ENCODE assay signal across 14 mouse cellular contexts in the genomic region with DNA sequence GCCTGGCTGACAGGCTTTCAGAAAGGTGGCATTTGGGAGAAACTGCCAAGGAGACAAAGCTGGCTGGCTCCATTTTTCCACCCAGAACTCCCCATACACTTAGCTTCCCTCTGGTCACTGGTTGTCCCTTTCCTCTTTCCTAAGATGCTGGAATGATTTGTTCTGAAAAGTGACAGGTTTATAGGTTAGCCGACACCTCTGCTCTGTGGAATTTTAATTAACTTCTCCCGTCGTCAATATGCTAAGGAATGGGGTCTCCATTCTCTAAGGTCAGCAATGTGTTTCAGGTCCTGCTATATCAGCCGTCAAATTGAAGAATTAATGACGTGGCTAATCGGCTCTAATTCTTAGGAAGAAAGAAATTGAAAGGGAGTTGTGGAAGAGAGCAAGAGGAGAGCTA.
"Had no signal": no experiment of that assay in that cellular context is flagged by ENCODE, and none has a peak within 500 bp of the region (broad histone marks: within the 10 kb centered on the region; RNA-seq: fewer than 3 reads in every experiment).

No protein-coding gene starts in this region.

- H3K27me3 ChIP-seq: intestine, embryonic 15.5 days; liver, embryonic 13.5 days had no signal

- H3K4me2 ChIP-seq: intestine, embryonic 15.5 days; liver, embryonic 13.5 days; midbrain, embryonic 12.5 days; midbrain, embryonic 15.5 days had no signal

- H3K9me3 ChIP-seq: intestine, embryonic 15.5 days; liver, embryonic 13.5 days; midbrain, embryonic 12.5 days; midbrain, embryonic 15.5 days had no signal

- H3K4me1 ChIP-seq: intestine, embryonic 15.5 days; midbrain, embryonic 12.5 days; midbrain, embryonic 15.5 days had no signal

- H3K36me3 ChIP-seq: intestine, embryonic 15.5 days had no signal

- H3K4me3 ChIP-seq: intestine, embryonic 15.5 days; layer of hippocampus, adult 2 months; liver, embryonic 13.5 days; midbrain, embryonic 12.5 days; midbrain, embryonic 15.5 days had no signal

- H3K9ac ChIP-seq: intestine, embryonic 15.5 days; liver, embryonic 13.5 days; midbrain, embryonic 12.5 days; midbrain, embryonic 15.5 days had no signal

- ATAC-seq: intestine, embryonic 15.5 days; midbrain, embryonic 15.5 days had no signal

- DNase-seq: kidney, adult 2 months; kidney, postnatal 14 days; layer of hippocampus, adult 9-11 months; liver, embryonic 13.5 days; lung, adult 2 months; lung, postnatal 4 days; right cerebral cortex, adult 18-20 months; right cerebral cortex, postnatal 14 days; right cerebral cortex, postnatal 4 days had no signal

- H3K27ac ChIP-seq: intestine, embryonic 15.5 days; layer of hippocampus, adult 2 months; liver, embryonic 13.5 days; midbrain, embryonic 12.5 days; midbrain, embryonic 15.5 days; stomach, postnatal 0 days had no signal
